Mouse (Mus musculus): ENCODE data around the gene Pard6a.

GRCm38 (mm10) chr8:105657641-105658040 is 43.3 kb upstream of the Pard6a start:
- no peak for TF ChIP-seq GATA1 (IDR thresholded peaks at IDR 0.05; ENCODE audit: low read length)
- no peak for TF ChIP-seq TAL1 (IDR thresholded peaks at IDR 0.05; ENCODE audit: low read length)

Measured in erythroblast, embryonic 14.5 days (primary cell).